Mouse (Mus musculus) liver, adult 2 months (tissue): Measurements from ENCODE around the gene Rgs17. TPM values are rescaled to one million over a fixed set of nuclear protein-coding genes. Genes with fewer than 3 reads are reported as not detected.
A peak's percentile ranks its signal among the peaks of the same experiment; 100 is the strongest.
"Not testable (repeated sequence)": the region's sequence is repeated elsewhere in the genome, so short reads cannot be mapped to it uniquely, and the experiment has no call there.

Source experiments
- DNase-seq: peaks from one replicate; pipeline ENCODE4 v3.0.0-alpha.2; 2011; ENCODE audit warnings: low read depth, low spot score; ENCODE audit errors: extremely low read depth
- H3K27ac ChIP-seq: fragments of 200-500 bp; replicated peaks from 2 replicates; pipeline ENCODE4 v1.5.1; 2012; ENCODE audit warnings: low read depth, mild to moderate bottlenecking, control low read depth, inconsistent platforms, low read length; ENCODE audit not compliant: insufficient read depth
- H3K27me3 ChIP-seq: fragments of 200-500 bp; 2 replicates; pipeline ENCODE4 v1.6.1; 2012; ENCODE audit warnings: mild to moderate bottlenecking, moderate library complexity, low read length, inconsistent platforms; ENCODE audit not compliant: control insufficient read depth, insufficient read depth
- H3K36me3 ChIP-seq: fragments of 200-500 bp; 2 replicates; pipeline ENCODE4 v1.6.1; 2012; ENCODE audit warnings: low read length, inconsistent platforms; ENCODE audit not compliant: control insufficient read depth, insufficient read depth
- H3K4me1 ChIP-seq: fragments of 200-500 bp; 2 replicates; pipeline ENCODE4 v1.6.1; 2011; ENCODE audit warnings: low read length; ENCODE audit not compliant: control insufficient read depth, insufficient read depth
- H3K4me3 ChIP-seq: fragments of 200-500 bp; 2 replicates; pipeline ENCODE4 v1.5.1; 2011; ENCODE audit warnings: low read depth, mild to moderate bottlenecking, control low read depth, low read length, moderate library complexity; ENCODE audit not compliant: insufficient read depth
- H3K79me2 ChIP-seq: fragments of 200-500 bp; 2 replicates; pipeline ENCODE4 v1.6.1; 2012; ENCODE audit warnings: inconsistent platforms, mild to moderate bottlenecking, low read length, moderate library complexity; ENCODE audit not compliant: control insufficient read depth, insufficient read depth
- H3K9ac ChIP-seq: fragments of 200-500 bp; 2 replicates; pipeline ENCODE4 v1.6.1; 2012; ENCODE audit warnings: low read depth, mild to moderate bottlenecking, control low read depth, inconsistent platforms, low read length
- CTCF ChIP-seq: fragments of 200-500 bp; IDR thresholded peaks from 2 replicates; pipeline ENCODE4 v1.5.1; 2011; ENCODE audit warnings: low read depth, low read length, control low read depth
- POLR2A ChIP-seq: fragments of 200-500 bp; IDR thresholded peaks from 2 replicates; pipeline ENCODE4 v1.6.1; 2011; ENCODE audit warnings: low read length, control low read depth; ENCODE audit not compliant: insufficient read depth; ENCODE audit errors: extremely low read depth
- WGBS: fragments of 180-500 bp; shearing (Covaris S2); methylation state at CpG from one replicate; pipeline ENCODE4 v1.1.7; 2018; 5-methylcytosine and 5-hydroxymethylcytosine counted together
- polyA plus RNA-seq: library from polyadenylated mRNA; depleted of rRNA; stranded (reverse); fragments of >200 nt; gene quantifications from 2 replicates; pipeline ENCODE4 v1.2.3, GENCODE M21; 2012; rRNA removed
- total RNA-seq: library from RNA; depleted of rRNA; stranded (reverse); fragments of >200 nt; gene quantifications from 2 replicates; pipeline ENCODE4 v1.2.3, GENCODE M21; 2014; rRNA removed

Rgs17 gene
- total RNA-seq = under 0.01 and 0.09 TPM in 2 replicates
- polyA plus RNA-seq = not detected in 2 replicates

DNA sequence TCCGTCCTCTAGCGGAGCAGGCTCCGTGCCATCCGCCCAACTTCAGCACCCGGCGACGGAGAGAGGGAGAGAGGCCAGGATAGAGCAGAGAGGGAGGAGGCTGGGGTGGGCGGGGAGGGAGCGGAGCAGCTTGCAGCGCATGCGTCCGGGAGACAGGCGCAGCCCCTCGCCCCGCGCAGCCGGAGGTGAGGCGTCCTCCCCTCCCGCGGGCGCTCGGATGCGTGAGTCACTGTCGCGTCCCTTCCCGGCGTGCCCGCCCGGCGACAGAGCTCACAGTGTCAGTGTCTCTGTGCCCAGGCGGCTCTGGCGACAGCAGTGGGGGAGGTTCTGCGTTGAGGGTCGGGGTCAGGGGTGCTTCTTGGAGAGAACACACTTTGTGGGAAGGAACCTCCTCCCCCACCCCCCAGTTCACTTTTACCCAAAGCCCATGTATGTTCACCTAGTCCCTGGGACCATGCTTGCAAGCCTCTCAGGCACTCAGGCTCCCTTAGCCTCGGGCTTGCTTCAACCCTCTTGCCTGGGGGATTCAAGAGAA, at the start of gene Rgs17:
Gene Rgs17, minus strand, starts transcription at position 107 of the 535 bp plus-strand sequence.
- no peak for DNase-seq
- Histone ChIP-seq H3K79me2 (no peaks in the 10 kb centered on the region), H3K4me3 (peak within 1 kb of the TSS; percentile 33; the same call in 1 of the 2 replicates), H3K4me1 (no peaks in the 10 kb centered on the region), H3K27me3 (peaks cover 5% of the 10 kb centered on the region; the same call in 1 of the 2 replicates), H3K27ac (no peak within 1 kb of the TSS), H3K36me3 (no peaks in the 10 kb centered on the region), H3K9ac (no peak within 1 kb of the TSS)
- TF ChIP-seq POLR2A (no peak), CTCF (no peak)
- WGBS = under 1% methylated on average over 24 of the region's 35 CpGs

DNA sequence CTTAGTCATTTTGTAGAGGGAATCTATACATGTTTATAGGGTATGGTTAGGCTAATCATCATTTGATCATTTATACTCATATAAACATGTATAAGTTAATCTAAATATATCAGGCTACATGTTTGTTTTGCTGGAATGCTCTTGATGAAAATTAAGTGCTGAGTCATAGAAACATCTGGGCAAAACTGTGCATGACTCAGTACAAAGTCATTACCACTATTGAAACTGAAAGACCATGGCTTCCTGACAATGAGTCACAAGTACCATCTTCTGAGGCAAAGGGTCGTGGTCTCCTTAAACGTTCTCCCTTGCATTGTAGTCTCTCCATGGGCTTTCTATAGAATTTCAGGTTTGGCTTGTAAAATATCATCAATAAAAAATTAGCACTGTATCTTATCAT, 45.5 kb upstream of the Rgs17 start:
- no peak overlapping the region for H3K27ac ChIP-seq
- no peaks in the 10 kb centered on the region for H3K27me3 ChIP-seq
- WGBS = 59% methylated on average over 2 of the region's 2 CpGs
- no peaks in the 10 kb centered on the region for H3K4me1 ChIP-seq
- H3K79me2 ChIP-seq = no peaks in the 10 kb centered on the region
- no peak for DNase-seq
- TF ChIP-seq CTCF = no peak
- TF ChIP-seq POLR2A = no peak
- no peak overlapping the region for H3K4me3 ChIP-seq
- H3K9ac ChIP-seq = no peak overlapping the region
- H3K36me3 ChIP-seq = no peaks in the 10 kb centered on the region

DNA sequence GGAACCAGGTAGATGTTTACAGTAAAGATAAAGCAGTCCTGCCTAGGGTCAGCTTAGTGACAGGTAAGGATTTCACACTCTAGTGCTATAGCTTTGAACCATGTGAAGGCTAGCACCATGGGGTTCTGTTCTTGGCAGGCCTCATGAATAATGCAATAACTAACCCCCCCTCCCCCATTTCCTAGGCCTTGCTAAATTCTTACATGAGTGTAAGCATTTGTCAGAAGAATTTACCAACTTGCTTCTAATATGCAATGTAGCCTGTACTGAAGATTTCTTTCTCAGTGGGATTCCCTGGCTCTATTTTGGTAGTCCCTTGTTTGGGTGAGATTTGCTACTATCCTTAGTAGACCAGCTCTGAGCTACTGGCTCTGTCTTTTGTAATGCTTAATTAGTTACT, 31.6 kb upstream of the Rgs17 start:
- H3K36me3 ChIP-seq, H3K79me2 ChIP-seq, H3K9ac ChIP-seq, H3K4me3 ChIP-seq, H3K27me3 ChIP-seq, H3K4me1 ChIP-seq, H3K27ac ChIP-seq, DNase-seq: not testable (repeated sequence)

DNA sequence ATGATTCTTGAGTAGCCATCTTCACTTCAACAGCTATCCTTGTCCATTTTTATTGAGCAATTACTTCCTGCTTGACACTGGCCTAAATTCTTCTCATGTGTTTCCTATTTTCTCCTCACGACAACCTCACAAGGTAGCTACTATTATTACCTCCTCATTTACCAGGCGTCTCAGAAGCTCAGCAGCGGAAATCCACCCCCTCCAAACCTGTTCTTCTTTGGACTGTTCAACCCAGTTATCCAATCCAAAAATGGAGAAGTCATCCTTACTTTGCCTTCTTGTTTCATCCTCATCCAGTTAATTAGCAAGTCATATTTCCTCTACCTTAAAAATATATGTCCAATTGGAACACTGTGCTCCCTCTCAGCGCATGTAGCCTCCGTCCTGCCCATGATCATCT, 2.1 kb upstream of the Rgs17 start:
- H3K9ac ChIP-seq = no peak overlapping the region
- 87% methylated on average over 5 of the region's 5 CpGs for WGBS
- TF ChIP-seq CTCF = no peak
- TF ChIP-seq POLR2A = no peak

DNA sequence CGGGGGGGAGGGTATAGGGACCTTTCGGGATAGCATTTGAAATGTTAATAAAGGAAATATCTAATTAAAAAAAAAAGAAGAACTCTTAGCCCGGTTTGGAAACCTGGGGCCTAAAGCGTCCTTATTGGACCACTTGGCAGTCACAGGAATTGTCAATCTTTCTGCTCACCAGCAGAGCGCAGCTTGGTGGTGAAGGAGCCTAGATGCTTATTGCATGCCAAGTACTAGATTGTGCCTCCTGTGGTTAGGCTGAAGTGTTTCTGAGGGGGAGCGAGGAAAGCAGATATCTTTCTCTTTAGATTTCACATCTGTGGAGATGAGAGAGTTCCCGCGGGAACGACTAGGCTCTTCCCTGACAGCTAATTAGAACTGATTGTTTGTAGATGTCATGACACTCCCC, 896 bp upstream of the Rgs17 start:
- DNase-seq = no peak
- H3K27ac ChIP-seq = no peak overlapping the region
- TF ChIP-seq POLR2A (no peak), CTCF (no peak)
- no peak overlapping the region for H3K4me3 ChIP-seq
- peaks cover 5% of the 10 kb centered on the region; the same call in 1 of the 2 replicates for H3K27me3 ChIP-seq
- WGBS = 13% methylated on average over 9 of the region's 9 CpGs
- H3K9ac ChIP-seq = no peak overlapping the region
- H3K79me2 ChIP-seq = no peaks in the 10 kb centered on the region
- no peaks in the 10 kb centered on the region for H3K36me3 ChIP-seq
- H3K4me1 ChIP-seq = no peaks in the 10 kb centered on the region

More for the DNA sequence above, 2.1 kb upstream of the Rgs17 start:
- Histone ChIP-seq H3K27ac (no peak overlapping the region), H3K79me2 (no peaks in the 10 kb centered on the region), H3K36me3 (no peaks in the 10 kb centered on the region), H3K4me3 (no peak overlapping the region), H3K4me1 (no peaks in the 10 kb centered on the region), H3K27me3 (peaks cover 5% of the 10 kb centered on the region; the same call in 1 of the 2 replicates)
- no peak for DNase-seq

DNA sequence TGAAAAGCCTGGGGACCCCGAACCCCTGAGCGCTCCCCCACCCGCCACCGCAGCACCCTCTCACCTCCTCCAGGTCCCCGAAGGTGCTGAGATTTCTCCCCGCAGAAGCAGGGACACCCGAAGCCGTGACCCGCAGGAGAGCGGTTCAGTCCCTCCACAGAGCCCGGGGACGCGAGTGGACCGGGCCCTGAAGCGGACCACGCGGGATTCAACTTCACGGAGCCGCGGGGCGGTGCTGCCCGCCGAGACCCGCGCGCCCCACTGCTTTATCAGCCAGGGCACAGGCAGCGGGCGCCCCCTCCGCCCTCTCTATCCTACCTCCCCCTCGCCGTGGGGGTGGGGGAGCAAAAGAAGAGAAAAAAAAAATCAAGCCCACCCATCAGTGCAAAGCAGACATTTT, 429 bp downstream of the Rgs17 start:
- Histone ChIP-seq H3K27me3 (peaks cover 5% of the 10 kb centered on the region; the same call in 1 of the 2 replicates), H3K36me3 (no peaks in the 10 kb centered on the region), H3K4me1 (no peaks in the 10 kb centered on the region), H3K27ac (no peak overlapping the region), H3K4me3 (peak overlapping the region; percentile 33; the same call in 1 of the 2 replicates), H3K79me2 (no peaks in the 10 kb centered on the region), H3K9ac (no peak overlapping the region)
- 1% methylated on average over 31 of the region's 31 CpGs for WGBS
- TF ChIP-seq CTCF (no peak), POLR2A (no peak)
- no peak for DNase-seq
